Mouse (Mus musculus) limb, embryonic 13.5 days (tissue): ENCODE measurements at regions not wholly inside any gene's neighbourhood (a gene's known extent, or its start where the extent isn't known, plus 50 kb on each side); places are given as distances from the start of the nearest gene placed in this dataset.
"Not testable (repeated sequence)": the region's sequence is repeated elsewhere in the genome, so short reads cannot be mapped to it uniquely, and the experiment has no call there.

ENCODE experiments used
- ATAC-seq: fragments of 200-750 bp; cut with Nextera tagmentation; 2 replicates; pipeline ENCODE4 v1.8.0; 2017; ENCODE audit warnings: low read depth, moderate number of reproducible peaks, moderate TSS enrichment; ENCODE audit not compliant: low FRiP score
- H3K27ac ChIP-seq: fragments of 300-500 bp; sonication (generic); 2 replicates; pipeline ENCODE4 v1.5.1; 2015; ENCODE audit warnings: inconsistent platforms, mild to moderate bottlenecking, moderate library complexity
- H3K27me3 ChIP-seq: fragments of 300-500 bp; sonication (generic); 2 replicates; pipeline ENCODE4 v1.6.1; 2015; ENCODE audit warnings: mild to moderate bottlenecking, inconsistent platforms
- H3K36me3 ChIP-seq: fragments of 300-500 bp; sonication (generic); 2 replicates; pipeline ENCODE4 v1.6.1; 2015; ENCODE audit warnings: inconsistent platforms, mild to moderate bottlenecking, moderate library complexity
- H3K4me1 ChIP-seq: fragments of 300-500 bp; sonication (generic); 2 replicates; pipeline ENCODE4 v1.6.1; 2015; ENCODE audit warnings: inconsistent platforms
- H3K4me2 ChIP-seq: fragments of 300-500 bp; sonication (generic); replicated peaks from 2 replicates; pipeline ENCODE4 v1.6.1; 2015; ENCODE audit warnings: inconsistent platforms, mild to moderate bottlenecking, moderate library complexity
- H3K4me3 ChIP-seq: fragments of 300-500 bp; sonication (generic); 2 replicates; pipeline ENCODE4 v1.5.1; 2015; ENCODE audit warnings: moderate library complexity, mild to moderate bottlenecking, inconsistent platforms
- H3K9ac ChIP-seq: fragments of 300-500 bp; sonication (generic); 2 replicates; pipeline ENCODE4 v1.6.1; 2015; ENCODE audit warnings: mild to moderate bottlenecking, inconsistent platforms
- H3K9me3 ChIP-seq: fragments of 300-500 bp; sonication (generic); 2 replicates; pipeline ENCODE4 v1.6.1; 2016; ENCODE audit warnings: inconsistent platforms
- WGBS: fragments of 180-500 bp; shearing (Covaris S2); methylation state at CpG from one replicate; pipeline ENCODE4 v1.1.7; 2015; 5-methylcytosine and 5-hydroxymethylcytosine counted together

DNA sequence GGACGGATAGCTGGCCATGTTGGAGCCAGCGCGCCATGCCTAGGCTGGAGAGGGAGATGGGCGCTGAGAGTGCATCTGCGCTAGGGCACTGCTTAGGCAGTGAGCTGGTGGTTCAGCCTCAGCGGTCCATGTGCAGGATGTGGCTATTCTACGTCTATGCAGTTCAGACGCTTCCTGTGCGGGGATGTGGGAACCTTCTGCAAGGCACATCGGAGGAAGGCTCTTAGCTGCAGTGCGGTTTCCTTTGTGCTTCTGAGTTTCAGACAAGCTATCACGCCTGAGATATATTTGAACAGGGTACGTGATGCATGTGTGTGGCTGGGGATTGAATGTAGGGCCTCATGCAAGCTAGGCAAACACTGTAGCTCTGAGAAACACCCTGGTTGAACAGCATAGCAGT is 54.4 kb upstream of the Lrpprc start:
- no peak overlapping the region for H3K27ac ChIP-seq
- WGBS: 89% methylated on average over 13 of the region's 13 CpGs
- no peak overlapping the region for H3K4me2 ChIP-seq
- no peak for ATAC-seq
- H3K36me3 ChIP-seq: no peaks in the 10 kb centered on the region
- H3K9me3 ChIP-seq: no peaks in the 10 kb centered on the region
- no peaks in the 10 kb centered on the region for H3K27me3 ChIP-seq
- H3K4me1 ChIP-seq: no peaks in the 10 kb centered on the region
- H3K4me3 ChIP-seq: no peak overlapping the region
- H3K9ac ChIP-seq: no peak overlapping the region

GRCm38 (mm10) chr17:84846141-84846540 is 55.6 kb upstream of the Lrpprc start:
- no peak overlapping the region for H3K4me2 ChIP-seq
- H3K27ac ChIP-seq: no peak overlapping the region
- H3K4me3 ChIP-seq: no peak overlapping the region
- no peak for ATAC-seq
- no peaks in the 10 kb centered on the region for H3K4me1 ChIP-seq
- H3K36me3 ChIP-seq: no peaks in the 10 kb centered on the region
- no peaks in the 10 kb centered on the region for H3K27me3 ChIP-seq
- no peaks in the 10 kb centered on the region for H3K9me3 ChIP-seq
- 84% methylated on average over 9 of the region's 9 CpGs for WGBS
- H3K9ac ChIP-seq: no peak overlapping the region

GRCm38 (mm10) chr17:84848385-84849030 is 57.9 kb upstream of the Lrpprc start:
- Histone ChIP-seq H3K4me2 (no peak overlapping the region), H3K4me3 (no peak overlapping the region), H3K27me3 (no peaks in the 10 kb centered on the region), H3K27ac (no peak overlapping the region), H3K9ac (no peak overlapping the region), H3K36me3 (no peaks in the 10 kb centered on the region), H3K4me1 (no peaks in the 10 kb centered on the region), H3K9me3 (no peaks in the 10 kb centered on the region)
- 54% methylated on average over 14 of the region's 14 CpGs for WGBS
- no peak for ATAC-seq

DNA sequence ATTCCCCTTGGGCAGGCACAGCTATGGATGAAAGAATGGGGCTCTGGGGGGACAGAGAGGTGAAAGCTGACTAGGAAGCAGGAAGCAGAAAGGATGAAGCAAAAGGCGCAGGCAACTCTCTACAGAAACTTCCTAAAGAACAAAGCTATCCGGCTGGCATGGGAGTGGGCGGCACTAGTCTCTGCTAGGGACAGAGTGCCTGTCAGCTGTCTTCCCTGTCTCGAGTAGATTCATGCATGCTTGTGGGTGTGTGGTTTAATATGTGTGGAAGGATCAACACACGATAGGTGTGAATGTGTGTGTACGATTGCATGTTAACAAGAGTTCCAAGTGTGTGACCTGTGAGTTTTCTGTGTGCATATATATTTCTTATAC is 58.4 kb upstream of the Lrpprc start:
- ATAC-seq: no peak
- no peak overlapping the region for H3K4me2 ChIP-seq
- no peaks in the 10 kb centered on the region for H3K36me3 ChIP-seq
- no peaks in the 10 kb centered on the region for H3K4me1 ChIP-seq
- H3K9me3 ChIP-seq: no peaks in the 10 kb centered on the region
- no peak overlapping the region for H3K4me3 ChIP-seq
- no peak overlapping the region for H3K9ac ChIP-seq
- 62% methylated on average over 6 of the region's 6 CpGs for WGBS
- no peak overlapping the region for H3K27ac ChIP-seq
- no peaks in the 10 kb centered on the region for H3K27me3 ChIP-seq

- WGBS: 74% methylated on average over 5 of the region's 5 CpGs
- Histone ChIP-seq H3K9me3 (no peaks in the 10 kb centered on the region), H3K4me3 (no peak overlapping the region), H3K4me2 (no peak overlapping the region), H3K9ac (no peak overlapping the region), H3K36me3 (no peaks in the 10 kb centered on the region), H3K27me3 (no peaks in the 10 kb centered on the region), H3K27ac (no peak overlapping the region), H3K4me1 (no peaks in the 10 kb centered on the region)
- ATAC-seq: no peak
Measured at GRCm38 (mm10) chr17:84850464-84850863, 59.9 kb upstream of the Lrpprc start.

DNA sequence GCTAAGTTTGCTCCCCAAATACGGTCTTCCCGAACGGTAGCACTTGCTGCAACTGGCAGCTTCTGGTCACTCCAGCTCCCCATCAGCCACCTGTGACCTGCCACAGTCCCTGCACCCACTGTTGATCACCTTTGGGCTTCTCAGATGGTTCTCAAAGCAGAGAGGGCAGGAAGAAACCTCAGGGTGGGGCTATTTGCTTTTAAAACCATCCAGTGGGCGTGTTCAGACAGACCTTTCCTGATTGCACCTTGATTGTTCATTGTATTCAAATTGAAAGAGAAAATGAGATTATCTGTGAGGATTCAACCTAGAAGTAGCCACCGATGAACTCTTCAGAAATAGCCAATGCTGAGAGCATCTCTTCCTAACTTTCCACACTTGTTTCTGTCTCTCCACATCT is 60.3 kb upstream of the Lrpprc start:
- H3K4me1 ChIP-seq: no peaks in the 10 kb centered on the region
- WGBS: 86% methylated on average over 5 of the region's 5 CpGs
- no peak for ATAC-seq
- H3K36me3 ChIP-seq: no peaks in the 10 kb centered on the region
- H3K27ac ChIP-seq: no peak overlapping the region
- H3K27me3 ChIP-seq: no peaks in the 10 kb centered on the region
- no peaks in the 10 kb centered on the region for H3K9me3 ChIP-seq
- H3K4me3 ChIP-seq: no peak overlapping the region
- H3K4me2 ChIP-seq: no peak overlapping the region
- H3K9ac ChIP-seq: no peak overlapping the region

DNA sequence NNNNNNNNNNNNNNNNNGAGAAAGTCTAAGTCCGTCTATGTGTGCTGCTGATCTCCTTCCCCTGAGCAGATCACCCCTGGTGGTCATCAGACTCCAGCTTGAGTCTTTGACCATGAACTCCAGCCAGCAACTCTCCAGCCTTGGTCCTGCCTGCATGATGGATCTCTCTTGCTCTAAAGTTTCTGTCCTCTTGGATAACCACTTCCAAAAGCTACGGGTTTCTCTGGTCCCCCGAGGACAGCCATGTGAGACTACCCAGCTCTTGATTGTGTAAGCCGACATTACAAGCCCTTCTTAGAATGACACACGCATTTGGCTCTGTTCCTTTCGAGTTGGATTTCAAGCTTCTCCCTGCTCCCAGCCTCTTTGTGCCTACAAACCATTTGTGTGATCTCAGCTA is 66.4 kb upstream of the Lrpprc start:
- H3K27ac ChIP-seq: no peak overlapping the region
- no peaks in the 10 kb centered on the region for H3K27me3 ChIP-seq
- peaks cover 11% of the 10 kb centered on the region for H3K4me1 ChIP-seq
- H3K9me3 ChIP-seq: no peaks in the 10 kb centered on the region
- no peak overlapping the region for H3K9ac ChIP-seq
- no peak overlapping the region for H3K4me3 ChIP-seq
- H3K4me2 ChIP-seq: no peak overlapping the region
- WGBS: 86% methylated on average over 6 of the region's 6 CpGs
- no peak for ATAC-seq
- no peaks in the 10 kb centered on the region for H3K36me3 ChIP-seq

GRCm38 (mm10) chr17:84858830-84859229 is 68.2 kb upstream of the Lrpprc start:
- Histone ChIP-seq H3K4me3 (no peak overlapping the region), H3K9ac (no peak overlapping the region), H3K4me2 (no peak overlapping the region), H3K27me3 (no peaks in the 10 kb centered on the region), H3K27ac (no peak overlapping the region), H3K9me3 (no peaks in the 10 kb centered on the region), H3K36me3 (no peaks in the 10 kb centered on the region), H3K4me1 (peaks cover 11% of the 10 kb centered on the region)
- WGBS: 12% methylated on average over 2 of the region's 4 CpGs
- no peak for ATAC-seq

DNA sequence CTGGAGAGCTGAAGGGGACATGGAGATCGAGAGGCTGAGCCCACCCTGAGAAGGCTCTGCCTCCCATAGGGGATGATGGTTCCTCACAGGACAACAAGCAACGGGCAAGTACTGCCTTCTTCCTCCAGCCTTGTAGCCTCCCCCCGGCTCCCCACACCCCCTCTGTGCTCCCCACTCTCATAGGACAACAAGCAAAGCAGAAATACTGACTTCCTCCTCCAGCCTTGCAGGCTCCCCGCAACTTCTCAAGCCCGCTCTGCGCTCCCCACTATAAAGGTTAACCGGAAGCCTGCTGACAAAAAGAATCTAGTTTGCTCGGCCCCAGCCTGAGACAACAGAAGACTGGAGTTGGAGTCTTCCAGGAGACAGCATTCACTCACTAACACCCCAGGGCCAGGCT is 69.3 kb upstream of the Lrpprc start:
- H3K27ac ChIP-seq: no peak overlapping the region
- H3K9me3 ChIP-seq: no peaks in the 10 kb centered on the region
- ATAC-seq: no peak
- H3K36me3 ChIP-seq: no peaks in the 10 kb centered on the region
- 64% methylated on average over 8 of the region's 8 CpGs for WGBS
- H3K4me3 ChIP-seq: no peak overlapping the region
- H3K27me3 ChIP-seq: no peaks in the 10 kb centered on the region
- H3K4me2 ChIP-seq: no peak overlapping the region
- H3K9ac ChIP-seq: no peak overlapping the region
- H3K4me1 ChIP-seq: peaks cover 11% of the 10 kb centered on the region

DNA sequence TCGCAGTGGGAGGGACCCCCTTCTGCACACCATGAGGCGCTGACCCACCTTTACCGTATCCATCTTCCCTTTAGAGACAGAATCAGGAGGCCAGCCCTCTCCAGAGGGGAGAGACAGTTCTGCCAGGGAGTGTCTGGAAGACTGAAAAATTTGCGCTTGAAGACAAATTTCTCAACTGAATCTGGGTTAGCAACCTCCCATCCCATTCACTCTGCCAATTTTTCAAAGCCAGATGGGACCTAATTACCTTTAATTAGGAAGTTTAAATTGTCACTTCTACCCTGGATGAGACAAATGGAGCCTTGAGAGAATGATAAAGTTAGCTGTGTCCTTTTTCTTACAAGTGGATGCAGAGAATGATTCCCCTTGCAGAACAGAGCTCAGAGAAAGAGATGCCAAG is 70.2 kb upstream of the Lrpprc start:
- H3K4me1 ChIP-seq: peaks cover 11% of the 10 kb centered on the region
- no peak overlapping the region for H3K4me3 ChIP-seq
- no peaks in the 10 kb centered on the region for H3K27me3 ChIP-seq
- no peak overlapping the region for H3K9ac ChIP-seq
- no peaks in the 10 kb centered on the region for H3K9me3 ChIP-seq
- H3K4me2 ChIP-seq: no peak overlapping the region
- 60% methylated on average over 4 of the region's 4 CpGs for WGBS
- no peak overlapping the region for H3K27ac ChIP-seq
- H3K36me3 ChIP-seq: no peaks in the 10 kb centered on the region
- ATAC-seq: no peak

GRCm38 (mm10) chr17:84864231-84864630 is 73.6 kb upstream of the Lrpprc start:
- H3K9me3 ChIP-seq, H3K27me3 ChIP-seq, H3K27ac ChIP-seq, H3K4me3 ChIP-seq, H3K4me2 ChIP-seq, H3K4me1 ChIP-seq, H3K9ac ChIP-seq, H3K36me3 ChIP-seq, ATAC-seq: not testable (repeated sequence)

DNA sequence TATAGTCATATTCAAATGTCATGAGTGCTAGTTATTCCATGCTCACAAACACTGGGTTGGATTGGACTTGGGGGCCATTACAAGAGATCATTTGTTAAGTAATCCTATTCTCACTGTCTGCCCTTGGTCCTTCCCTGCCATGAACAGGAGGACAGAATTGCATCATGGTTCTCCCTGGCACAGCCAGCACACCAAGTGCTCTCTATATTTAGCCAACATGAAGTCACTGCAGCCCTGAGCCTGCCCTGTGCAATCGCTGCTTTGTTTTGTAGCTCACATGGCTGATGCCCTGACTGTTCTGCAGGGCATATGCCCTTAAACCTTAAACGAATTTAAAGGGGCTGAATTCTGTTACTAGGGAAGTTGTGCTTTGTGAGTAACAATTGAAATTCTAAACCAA is 74.6 kb upstream of the Lrpprc start:
- peaks cover 6% of the 10 kb centered on the region; the same call in 1 of the 2 replicates for H3K4me1 ChIP-seq
- no peaks in the 10 kb centered on the region for H3K36me3 ChIP-seq
- no peaks in the 10 kb centered on the region for H3K27me3 ChIP-seq
- 54% methylated on average over 2 of the region's 2 CpGs for WGBS
- no peak overlapping the region for H3K4me2 ChIP-seq
- no peak for ATAC-seq
- H3K9me3 ChIP-seq: no peaks in the 10 kb centered on the region
- no peak overlapping the region for H3K4me3 ChIP-seq
- no peak overlapping the region for H3K9ac ChIP-seq
- H3K27ac ChIP-seq: no peak overlapping the region

DNA sequence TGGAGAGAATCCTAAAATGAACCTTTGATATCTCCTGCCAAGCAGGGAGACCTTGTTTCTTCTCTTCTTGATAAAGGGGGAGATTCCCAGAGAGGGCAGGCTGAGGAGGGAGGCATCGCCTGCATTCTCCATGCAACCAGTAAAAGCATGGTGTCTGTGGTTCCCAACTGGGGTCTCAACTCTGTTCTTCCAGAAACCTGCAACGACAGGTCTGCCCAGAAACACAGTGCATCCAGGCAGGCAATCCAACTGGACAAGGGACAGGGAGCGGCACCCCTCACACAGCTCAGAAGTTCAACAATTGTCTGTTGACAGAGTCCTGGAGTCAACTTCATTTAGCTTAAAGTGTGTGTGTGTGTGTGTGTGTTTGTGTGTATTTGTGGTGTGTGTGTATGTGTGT is 75.0 kb upstream of the Lrpprc start:
- WGBS: 86% methylated on average over 3 of the region's 3 CpGs
- no peaks in the 10 kb centered on the region for H3K27me3 ChIP-seq
- no peak for ATAC-seq
- H3K9me3 ChIP-seq: no peaks in the 10 kb centered on the region
- H3K4me1 ChIP-seq: peaks cover 3% of the 10 kb centered on the region; the same call in 1 of the 2 replicates
- H3K36me3 ChIP-seq: no peaks in the 10 kb centered on the region
- H3K27ac ChIP-seq: no peak overlapping the region
- H3K4me3 ChIP-seq: no peak overlapping the region
- H3K9ac ChIP-seq: no peak overlapping the region
- H3K4me2 ChIP-seq: no peak overlapping the region
